Mouse (Mus musculus) bone marrow macrophage, adult 2 months (primary cell): ENCODE data around the gene Tab1. TPM values are rescaled to one million over a fixed set of nuclear protein-coding genes. Genes with fewer than 3 reads are reported as not detected.
A peak's percentile ranks its signal among the peaks of the same experiment; 100 is the strongest.

ENCODE experiments used
- H3K27ac ChIP-seq: 2 replicates; pipeline ENCODE4 v1.5.1; 2012; ENCODE audit warnings: low read depth, low read length; ENCODE audit not compliant: insufficient read depth
- H3K4me1 ChIP-seq: 2 replicates; pipeline ENCODE4 v1.6.1; 2012; ENCODE audit warnings: low read length; ENCODE audit not compliant: control insufficient read depth, insufficient read depth
- H3K4me3 ChIP-seq: 2 replicates; pipeline ENCODE4 v1.5.1; 2012; ENCODE audit warnings: mild to moderate bottlenecking, low read length, moderate library complexity; ENCODE audit not compliant: insufficient read depth
- CTCF ChIP-seq: IDR thresholded peaks from 2 replicates; pipeline ENCODE4 v1.5.1; 2012; ENCODE audit warnings: low read depth, mild to moderate bottlenecking, low read length, moderate library complexity
- POLR2A ChIP-seq: IDR thresholded peaks from 2 replicates; pipeline ENCODE4 v1.6.1; 2012; ENCODE audit warnings: mild to moderate bottlenecking, low read depth, low read length, borderline replicate concordance
- polyA plus RNA-seq: library from polyadenylated mRNA; stranded (reverse); fragments of >200 nt; gene quantifications from 2 replicates; pipeline ENCODE4 v1.2.4, GENCODE M21; 2012; ENCODE audit not compliant: missing spikeins, insufficient read depth, insufficient read length

The Tab1 gene
- polyA plus RNA-seq: 18.3 and 19.2 TPM in 2 replicates

- Histone ChIP-seq H3K4me1 (peaks cover 29% of the 10 kb centered on the region), H3K27ac (peak within 1 kb of the TSS; percentile 93)
- TF ChIP-seq CTCF (peak; percentile 30; the same call in 1 of the 2 replicates), POLR2A (no peak)
These were observed at the start of gene Tab1 for GRCm38 (mm10) chr15:80132993-80133586. TSS of gene Tab1 (plus strand) at chr15:80133127.

GRCm38 (mm10) chr15:80083276-80083731 is 49.6 kb upstream of the Tab1 start:
- peaks cover 6% of the 10 kb centered on the region for H3K4me1 ChIP-seq

More at GRCm38 (mm10) chr15:80132993-80133586, at the start of gene Tab1:
- H3K4me3 ChIP-seq: peak within 1 kb of the TSS; percentile 73

GRCm38 (mm10) chr15:80083740-80084139 is 49.2 kb upstream of the Tab1 start:
- H3K4me3 ChIP-seq: peak overlapping the region; percentile 68
- H3K4me1 ChIP-seq: peaks cover 3% of the 10 kb centered on the region
- TF ChIP-seq POLR2A (no peak), CTCF (no peak)
- H3K27ac ChIP-seq: peak overlapping the region; percentile 89

More at GRCm38 (mm10) chr15:80083276-80083731, 49.6 kb upstream of the Tab1 start:
- no peak for TF ChIP-seq CTCF
- TF ChIP-seq POLR2A: peak; percentile 93
- peak overlapping the region; percentile 68 for H3K4me3 ChIP-seq
- H3K27ac ChIP-seq: peak overlapping the region; percentile 89

- Histone ChIP-seq H3K4me3 (no peak overlapping the region), H3K4me1 (peaks cover 9% of the 10 kb centered on the region), H3K27ac (no peak overlapping the region)
- TF ChIP-seq CTCF: no peak
- TF ChIP-seq POLR2A: no peak
These were observed 45.4 kb upstream of the Tab1 start for GRCm38 (mm10) chr15:80087406-80088012.

- Histone ChIP-seq H3K27ac (no peak overlapping the region), H3K4me3 (no peak overlapping the region), H3K4me1 (peaks cover 14% of the 10 kb centered on the region)
- no peak for TF ChIP-seq POLR2A
- peak; percentile 81 for TF ChIP-seq CTCF
These were observed 44.3 kb upstream of the Tab1 start for GRCm38 (mm10) chr15:80088637-80089036.

- peaks cover 20% of the 10 kb centered on the region for H3K4me1 ChIP-seq
These were observed 42.8 kb upstream of the Tab1 start for GRCm38 (mm10) chr15:80090155-80090554.

GRCm38 (mm10) chr15:80090741-80091120 is 42.2 kb upstream of the Tab1 start:
- TF ChIP-seq CTCF: no peak
- no peak for TF ChIP-seq POLR2A
- Histone ChIP-seq H3K4me1 (peaks cover 23% of the 10 kb centered on the region), H3K27ac (peak overlapping the region; percentile 68), H3K4me3 (peak overlapping the region; percentile 75)

More at GRCm38 (mm10) chr15:80090155-80090554, 42.8 kb upstream of the Tab1 start:
- no peak overlapping the region for H3K27ac ChIP-seq
- no peak for TF ChIP-seq CTCF
- no peak for TF ChIP-seq POLR2A
- H3K4me3 ChIP-seq: peak overlapping the region; percentile 75; the same call in 1 of the 2 replicates

GRCm38 (mm10) chr15:80091121-80091955 is 41.6 kb upstream of the Tab1 start, which contains the start of the genes Syngr1 and Rpl3:
TSS of gene Syngr1 (plus strand) at chr15:80091334.
TSS of gene Rpl3 (minus strand) at chr15:80091868.
- peak within 1 kb of the TSS; percentile 68 for H3K27ac ChIP-seq

GRCm38 (mm10) chr15:80092041-80092441 is 40.9 kb upstream of the Tab1 start:
- H3K4me1 ChIP-seq: peaks cover 31% of the 10 kb centered on the region
- H3K27ac ChIP-seq: peak overlapping the region; percentile 68
- H3K4me3 ChIP-seq: peak overlapping the region; percentile 75
- TF ChIP-seq POLR2A (no peak), CTCF (no peak)

More at GRCm38 (mm10) chr15:80091121-80091955, 41.6 kb upstream of the Tab1 start, which contains the start of the genes Syngr1 and Rpl3:
- H3K4me3 ChIP-seq: peak within 1 kb of the TSS; percentile 75
- H3K4me1 ChIP-seq: peaks cover 30% of the 10 kb centered on the region
- 0 out of 2 replicates have a peak, but pooled peaks have one; percentile 18 for TF ChIP-seq CTCF
- no peak for TF ChIP-seq POLR2A

GRCm38 (mm10) chr15:80092599-80092998 is 40.3 kb upstream of the Tab1 start:
- Histone ChIP-seq H3K4me1 (peaks cover 31% of the 10 kb centered on the region), H3K27ac (peak overlapping the region; percentile 68), H3K4me3 (peak overlapping the region; percentile 75)
- 0 out of 2 replicates have a peak, but pooled peaks have one; percentile 9 for TF ChIP-seq POLR2A
- no peak for TF ChIP-seq CTCF
